Mouse (Mus musculus) ES-E14 (cell line): ENCODE measurements around the gene Cadps. TPM values are rescaled to one million over a fixed set of nuclear protein-coding genes. Genes with fewer than 3 reads are reported as not detected.
A peak's percentile ranks its signal among the peaks of the same experiment; 100 is the strongest.

ENCODE experiments used
- DNase-seq: peaks from one replicate; pipeline ENCODE4 v3.0.0-alpha.2; 2013; ENCODE audit warnings: low read depth, low spot score
- H3K27ac ChIP-seq: 2 replicates; pipeline ENCODE4 v1.5.1; 2012; ENCODE audit warnings: low read depth, mild to moderate bottlenecking, low read length, moderate library complexity, mixed read lengths; ENCODE audit not compliant: poor library complexity, insufficient read depth, severe bottlenecking
- H3K36me3 ChIP-seq: 2 replicates; pipeline ENCODE4 v1.6.1; 2012; ENCODE audit warnings: mild to moderate bottlenecking, low read length, moderate library complexity, mixed read lengths; ENCODE audit not compliant: control insufficient read depth, poor library complexity, insufficient read depth, severe bottlenecking
- H3K4me1 ChIP-seq, 2 experiments: fragments of 150-350 bp in 1 of 2; sonication (generic) in 1 of 2; 2 replicates each; pipeline ENCODE4 v1.6.1; 2012; ENCODE audit warnings: low read length in 2 of 2, mild to moderate bottlenecking in 1 of 2, mixed read lengths in 1 of 2; ENCODE audit not compliant: control insufficient read depth in 2 of 2, insufficient read depth in 2 of 2, poor library complexity in 1 of 2
- H3K4me3 ChIP-seq, 2 experiments: fragments of 150-350 bp in 1 of 2; sonication (generic) in 1 of 2; 2 replicates each; pipeline ENCODE4 v1.5.1; 2012; ENCODE audit warnings: low read length in 2 of 2, low read depth in 1 of 2, mild to moderate bottlenecking in 1 of 2, mixed read lengths in 1 of 2; ENCODE audit not compliant: insufficient read depth in 1 of 2, poor library complexity in 1 of 2, severe bottlenecking in 1 of 2
- H3K9ac ChIP-seq: 2 replicates; pipeline ENCODE4 v1.6.1; 2012; ENCODE audit warnings: low read depth, mild to moderate bottlenecking, low read length, mixed read lengths; ENCODE audit not compliant: poor library complexity, insufficient read depth, severe bottlenecking
- H3K9me3 ChIP-seq: fragments of 150-350 bp; sonication (generic); 2 replicates; pipeline ENCODE4 v1.6.1; 2012; ENCODE audit warnings: low read depth, mild to moderate bottlenecking, low read length; ENCODE audit not compliant: control insufficient read depth, insufficient read depth
- CHD2 ChIP-seq: IDR thresholded peaks from 2 replicates; pipeline ENCODE4 v1.6.1; 2014; ENCODE audit warnings: mild to moderate bottlenecking, low read depth, low read length, inconsistent platforms
- HCFC1 ChIP-seq: IDR thresholded peaks from 2 replicates; pipeline ENCODE4 v1.6.1; 2012; ENCODE audit warnings: low read length, inconsistent platforms, borderline replicate concordance; ENCODE audit not compliant: insufficient read depth
- MAFK ChIP-seq: IDR thresholded peaks from 2 replicates; pipeline ENCODE4 v1.6.1; 2014; ENCODE audit warnings: mild to moderate bottlenecking, low read depth, low read length, inconsistent platforms; ENCODE audit not compliant: insufficient read depth
- ZC3H11A ChIP-seq: IDR thresholded peaks from 2 replicates; pipeline ENCODE4 v1.6.1; 2012; ENCODE audit warnings: low read depth, mild to moderate bottlenecking, inconsistent platforms, low read length, borderline replicate concordance
- ZNF384 ChIP-seq: IDR thresholded peaks from 2 replicates; pipeline ENCODE4 v1.6.1; 2012; ENCODE audit warnings: low read depth, low read length, inconsistent platforms
- in situ Hi-C, 2 experiments: fragments of 600-800 bp; cut with MboI; formaldehyde crosslinking; loops; one replicate each; pipeline ENCODE4 v1.15.1; 2025; ENCODE audit warnings: low sequenced_read_pairs in 2 of 2, inconsistent platforms in 1 of 2; ENCODE audit not compliant: unreplicated experiment in 2 of 2
- total RNA-seq: library from RNA; depleted of rRNA; stranded (reverse); fragments of 300-350 nt; gene quantifications from 2 replicates; pipeline ENCODE4 v1.2.3, GENCODE M21; 2012

Cadps gene
- total RNA-seq, 1 experiment, result 0.49 TPM

DNA sequence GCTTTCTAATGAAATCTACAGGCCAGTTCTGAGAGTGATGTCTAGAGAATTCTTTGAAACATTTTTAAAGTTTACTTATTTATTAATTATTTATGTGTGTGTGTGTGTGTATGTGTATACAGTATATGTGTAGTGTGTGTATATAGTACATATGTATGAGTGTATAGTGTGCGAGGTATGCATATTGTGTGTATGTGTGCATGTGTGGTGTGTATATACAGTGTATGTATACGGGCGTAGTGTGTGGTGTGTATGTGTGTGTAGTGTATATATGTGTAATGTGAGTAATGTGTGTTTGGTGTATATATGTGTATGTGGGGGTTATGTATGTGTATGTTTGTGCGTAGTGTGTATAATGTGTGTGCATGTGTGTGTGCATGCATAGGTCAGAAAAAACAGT is 275.4 kb downstream of the Cadps start:
- in situ Hi-C loops, result no loop called here
- Histone ChIP-seq H3K9ac (no peak overlapping the region), H3K27ac (no peak overlapping the region), H3K4me3 (no peak overlapping the region), H3K9me3 (no peaks in the 10 kb centered on the region), H3K36me3 (no peaks in the 10 kb centered on the region), H3K4me1 (peaks cover 2 to 9% of the 10 kb centered on the region in 2 experiments; a peak in 1 of 4 replicates)
- TF ChIP-seq ZNF384 (no peak), CHD2 (no peak), HCFC1 (no peak)
- DNase-seq, result no peak

DNA sequence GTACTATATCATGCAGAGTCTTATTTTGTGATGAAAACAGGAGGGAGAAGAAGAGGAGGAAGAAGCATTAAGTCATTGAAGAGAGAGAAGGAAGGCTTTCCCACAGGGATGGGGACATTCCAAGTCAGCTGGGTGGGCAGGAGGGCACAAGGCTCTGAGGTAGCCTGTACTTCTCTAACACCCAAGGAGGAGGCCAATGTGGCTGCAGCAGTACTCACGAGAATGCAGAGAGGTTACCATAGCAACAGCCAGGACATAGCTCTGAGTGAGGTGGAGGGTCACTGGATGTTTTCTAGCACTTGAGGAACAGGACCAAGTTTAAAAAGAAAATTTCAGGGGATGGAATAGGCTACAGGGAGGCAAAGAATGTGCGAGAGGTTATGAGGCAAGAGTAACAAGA is 281.1 kb downstream of the Cadps start:
- H3K4me1 ChIP-seq, result no peaks in the 10 kb centered on the region
- no peak for DNase-seq
- no peak for TF ChIP-seq ZNF384
- no peak for TF ChIP-seq CHD2
- no peak for TF ChIP-seq MAFK
- TF ChIP-seq ZC3H11A, result no peak
- TF ChIP-seq HCFC1, result no peak
- no peak overlapping the region for H3K9ac ChIP-seq
- no peak overlapping the region for H3K4me3 ChIP-seq
- H3K36me3 ChIP-seq, result no peaks in the 10 kb centered on the region
- no peaks in the 10 kb centered on the region for H3K9me3 ChIP-seq
- H3K27ac ChIP-seq, result no peak overlapping the region
- in situ Hi-C loops, result no loop called here

DNA sequence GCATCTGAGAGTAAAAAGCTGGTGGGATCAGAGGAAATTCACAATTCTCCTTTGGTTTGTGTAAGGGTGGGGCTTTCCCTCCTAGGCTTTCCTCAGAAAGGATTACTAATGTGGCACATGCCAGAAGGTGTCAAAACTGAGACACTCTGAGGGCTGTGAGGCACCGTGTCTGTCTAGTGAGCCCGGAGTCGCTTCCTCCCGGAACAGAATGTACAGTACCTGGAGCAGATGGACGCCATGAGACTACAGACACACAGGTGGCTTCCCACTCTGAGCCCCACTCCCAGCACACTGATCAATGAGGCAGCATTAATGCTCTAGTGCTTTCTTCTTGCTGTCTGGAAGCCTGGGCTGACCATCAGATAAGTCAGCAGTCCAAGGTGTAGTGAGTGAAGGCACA is 283.8 kb downstream of the Cadps start:
- Histone ChIP-seq H3K4me3 (no peak overlapping the region), H3K27ac (no peak overlapping the region), H3K4me1 (no peaks in the 10 kb centered on the region), H3K9ac (no peak overlapping the region), H3K9me3 (no peaks in the 10 kb centered on the region), H3K36me3 (no peaks in the 10 kb centered on the region)
- in situ Hi-C loops, result no loop called here
- no peak for TF ChIP-seq CHD2
- no peak for TF ChIP-seq HCFC1
- no peak for TF ChIP-seq ZC3H11A
- TF ChIP-seq MAFK, result no peak
- no peak for TF ChIP-seq ZNF384
- DNase-seq, result no peak

DNA sequence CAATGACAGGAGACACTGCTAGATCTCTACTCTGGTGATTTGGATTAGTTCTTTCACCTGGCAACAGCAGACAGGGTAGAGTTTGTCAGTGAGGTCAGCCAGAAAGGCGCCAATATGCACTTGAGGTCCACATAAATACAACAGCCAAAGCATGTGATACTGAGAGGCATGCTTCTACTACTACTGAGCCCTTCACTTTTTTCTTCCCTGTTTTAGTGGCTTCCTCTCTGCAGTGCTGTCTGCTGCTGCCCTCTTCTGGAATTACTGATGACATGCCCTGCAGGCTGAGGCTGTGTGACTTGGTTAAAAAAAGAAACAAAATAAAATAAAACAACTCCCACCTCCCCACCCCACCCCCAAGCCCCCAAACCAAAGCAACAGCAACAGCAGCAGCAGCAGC is 291.8 kb downstream of the Cadps start:
- no peak overlapping the region for H3K9ac ChIP-seq
- no peak overlapping the region for H3K27ac ChIP-seq
- DNase-seq, result no peak
- H3K9me3 ChIP-seq, result no peaks in the 10 kb centered on the region
- TF ChIP-seq HCFC1 (no peak), ZC3H11A (0 out of 2 replicates have a peak, but pooled peaks have one; percentile 19)
- H3K36me3 ChIP-seq, result no peaks in the 10 kb centered on the region
- no peak overlapping the region for H3K4me3 ChIP-seq
- in situ Hi-C loops, result no loop called here
- no peaks in the 10 kb centered on the region for H3K4me1 ChIP-seq

DNA sequence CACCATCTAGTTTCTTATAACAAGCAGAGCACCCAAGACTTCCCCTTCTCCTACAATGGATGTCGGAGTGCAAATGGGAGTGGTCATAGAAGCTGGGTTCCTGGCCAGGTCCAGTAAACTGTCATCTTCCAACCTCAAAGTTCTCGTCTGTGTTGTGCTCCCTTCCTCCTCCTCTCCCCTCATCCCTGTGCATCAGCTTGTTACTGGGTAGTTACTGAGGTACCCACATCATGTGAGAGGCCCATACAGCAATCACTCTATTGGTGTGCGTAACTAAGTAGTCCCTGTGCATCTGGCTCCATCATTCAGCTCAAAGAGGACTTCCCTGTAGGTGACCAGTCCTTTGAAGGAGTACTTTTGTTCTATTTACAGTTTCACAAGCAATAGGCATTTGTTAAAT is 292.3 kb downstream of the Cadps start:
- H3K36me3 ChIP-seq, result no peaks in the 10 kb centered on the region
- TF ChIP-seq MAFK (no peak), CHD2 (no peak), ZNF384 (no peak), ZC3H11A (no peak), HCFC1 (no peak)
- no peak overlapping the region for H3K27ac ChIP-seq
- no peak overlapping the region for H3K4me3 ChIP-seq
- no peaks in the 10 kb centered on the region for H3K9me3 ChIP-seq
- in situ Hi-C loops, result no loop called here
- no peak for DNase-seq
- no peaks in the 10 kb centered on the region for H3K4me1 ChIP-seq
- H3K9ac ChIP-seq, result no peak overlapping the region
